Mouse (Mus musculus): ENCODE measurements around the gene Prrt1. TPM values are rescaled to one million over a fixed set of nuclear protein-coding genes. Genes with fewer than 3 reads are reported as not detected.

The Prrt1 gene
- polyA plus RNA-seq, 1 experiment from 2014 or later, result 0.16 TPM

- H3K27ac ChIP-seq, result no peak overlapping the region
- 96% methylated on average over 7 of the region's 7 CpGs for WGBS (ENCODE audit: missing documents)
- H3K4me3 ChIP-seq (ENCODE audit: inconsistent target), result no peak overlapping the region
- no peaks in the 10 kb centered on the region for H3K79me2 ChIP-seq (ENCODE audit: inconsistent target)
- peaks cover 40% of the 10 kb centered on the region; the same call in 1 of the 2 replicates for H3K36me3 ChIP-seq (ENCODE audit: inconsistent target)
Measured at GRCm38 (mm10) chr17:34655160-34655559, 25.8 kb downstream of the Prrt1 start.

GRCm38 (mm10) chr17:34655581-34655991, 26.3 kb downstream of the Prrt1 start:
- no peaks in the 10 kb centered on the region for H3K79me2 ChIP-seq (ENCODE audit: inconsistent target)
- H3K27ac ChIP-seq, result no peak overlapping the region
- H3K36me3 ChIP-seq (ENCODE audit: inconsistent target), result peaks cover 36% of the 10 kb centered on the region; the same call in 1 of the 2 replicates
- 85% methylated on average over 4 of the region's 4 CpGs for WGBS (ENCODE audit: missing documents)
- no peak overlapping the region for H3K4me3 ChIP-seq (ENCODE audit: inconsistent target)

DNA sequence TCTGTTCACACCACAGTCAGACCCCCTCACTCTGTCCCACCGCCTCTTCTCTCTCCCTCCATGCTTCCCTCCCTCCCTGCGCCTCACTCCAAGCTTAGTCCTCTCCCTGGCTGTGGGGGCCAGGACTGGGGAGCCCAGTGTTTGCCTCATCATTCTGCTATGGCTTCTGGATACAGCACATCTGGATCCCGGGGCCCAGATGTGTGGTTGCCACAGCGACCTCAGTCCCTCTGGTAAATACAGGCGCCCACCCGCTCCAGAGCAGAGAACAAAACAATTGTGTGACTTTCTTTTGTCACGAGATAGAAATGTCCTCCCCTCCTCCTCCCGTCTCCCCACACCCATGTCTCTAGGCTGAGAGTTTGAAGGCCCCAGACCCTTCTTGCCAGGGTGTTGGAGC, 27.3 kb downstream of the Prrt1 start:
- Histone ChIP-seq H3K4me3 (ENCODE audit: inconsistent target) (no peak overlapping the region), H3K79me2 (ENCODE audit: inconsistent target) (no peaks in the 10 kb centered on the region), H3K27ac (no peak overlapping the region), H3K36me3 (ENCODE audit: inconsistent target) (peaks cover 28% of the 10 kb centered on the region; the same call in 1 of the 2 replicates)
- WGBS (ENCODE audit: missing documents), result 77% methylated on average over 6 of the region's 8 CpGs

GRCm38 (mm10) chr17:34657271-34657670, 27.9 kb downstream of the Prrt1 start:
- Histone ChIP-seq H3K4me3 (ENCODE audit: inconsistent target) (no peak overlapping the region), H3K79me2 (ENCODE audit: inconsistent target) (no peaks in the 10 kb centered on the region), H3K27ac (no peak overlapping the region), H3K36me3 (ENCODE audit: inconsistent target) (peaks cover 22% of the 10 kb centered on the region; the same call in 1 of the 2 replicates)
- 32% methylated on average over 2 of the region's 2 CpGs for WGBS (ENCODE audit: missing documents)

- Histone ChIP-seq H3K4me3 (ENCODE audit: inconsistent target) (no peak overlapping the region), H3K79me2 (ENCODE audit: inconsistent target) (no peaks in the 10 kb centered on the region), H3K36me3 (ENCODE audit: inconsistent target) (peaks cover 13% of the 10 kb centered on the region; the same call in 1 of the 2 replicates), H3K27ac (no peak overlapping the region)
- WGBS (ENCODE audit: missing documents), result 31% methylated on average over 2 of the region's 2 CpGs
Measured at GRCm38 (mm10) chr17:34658145-34658544, 28.8 kb downstream of the Prrt1 start.

DNA sequence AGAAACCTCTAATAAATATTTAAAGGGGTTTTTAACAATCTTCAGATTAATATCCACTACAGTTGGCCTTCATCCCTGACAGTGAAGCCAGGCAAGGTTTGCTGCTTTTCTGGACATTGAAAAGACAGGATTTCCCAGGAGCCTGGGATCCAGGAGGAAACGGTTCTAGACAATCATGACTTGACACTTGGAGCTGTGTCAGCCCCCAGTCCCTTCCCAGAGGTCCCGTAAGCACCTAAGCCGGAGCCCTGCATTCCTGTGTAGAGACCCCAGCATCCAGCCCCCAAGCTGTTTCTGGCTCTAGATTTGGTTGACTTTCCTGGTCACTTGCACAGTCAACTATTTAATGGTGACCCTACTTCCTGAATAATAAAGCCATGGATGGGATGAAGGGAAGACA, 29.3 kb downstream of the Prrt1 start:
- peaks cover 8% of the 10 kb centered on the region; the same call in 1 of the 2 replicates for H3K36me3 ChIP-seq (ENCODE audit: inconsistent target)
- 87% methylated on average over 3 of the region's 3 CpGs for WGBS (ENCODE audit: missing documents)
- no peak overlapping the region for H3K27ac ChIP-seq
- H3K79me2 ChIP-seq (ENCODE audit: inconsistent target), result no peaks in the 10 kb centered on the region
- H3K4me3 ChIP-seq (ENCODE audit: inconsistent target), result no peak overlapping the region

- WGBS (ENCODE audit: missing documents), result 44% methylated on average over 12 of the region's 12 CpGs
- Histone ChIP-seq H3K79me2 (ENCODE audit: inconsistent target) (no peaks in the 10 kb centered on the region), H3K36me3 (ENCODE audit: inconsistent target) (peaks cover 4% of the 10 kb centered on the region; the same call in 1 of the 2 replicates), H3K4me3 (ENCODE audit: inconsistent target) (no peak overlapping the region), H3K27ac (no peak overlapping the region)
Measured at GRCm38 (mm10) chr17:34659181-34659896, 30.0 kb downstream of the Prrt1 start.

DNA sequence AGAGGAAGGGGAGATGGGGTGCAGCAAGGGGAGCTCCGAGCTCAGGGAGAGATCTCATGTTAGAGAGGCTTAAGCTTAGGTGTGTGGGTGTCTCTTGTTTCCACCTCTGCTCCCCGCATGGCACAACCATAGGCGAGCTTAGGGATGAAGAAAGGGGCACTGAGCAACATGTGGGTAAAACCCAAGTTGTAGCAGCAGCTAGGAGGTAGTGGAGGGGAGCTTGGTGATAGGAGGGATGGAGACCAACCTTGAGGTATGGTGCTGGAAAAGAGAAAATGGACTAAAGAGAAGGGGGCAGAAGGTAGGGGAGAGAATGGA, 30.5 kb downstream of the Prrt1 start:
- 66% methylated on average over 3 of the region's 3 CpGs for WGBS (ENCODE audit: missing documents)
- no peaks in the 10 kb centered on the region for H3K36me3 ChIP-seq (ENCODE audit: inconsistent target)

GRCm38 (mm10) chr17:34660259-34660820, 31.0 kb downstream of the Prrt1 start:
- H3K27ac ChIP-seq, result no peak overlapping the region
- H3K79me2 ChIP-seq (ENCODE audit: inconsistent target), result no peaks in the 10 kb centered on the region
- no peaks in the 10 kb centered on the region for H3K36me3 ChIP-seq (ENCODE audit: inconsistent target)
- no peak overlapping the region for H3K4me3 ChIP-seq (ENCODE audit: inconsistent target)
- WGBS (ENCODE audit: missing documents), result 34% methylated on average over 11 of the region's 11 CpGs

More for the DNA sequence above, 30.5 kb downstream of the Prrt1 start:
- H3K79me2 ChIP-seq (ENCODE audit: inconsistent target), result no peaks in the 10 kb centered on the region
- no peak overlapping the region for H3K4me3 ChIP-seq (ENCODE audit: inconsistent target)
- no peak overlapping the region for H3K27ac ChIP-seq

DNA sequence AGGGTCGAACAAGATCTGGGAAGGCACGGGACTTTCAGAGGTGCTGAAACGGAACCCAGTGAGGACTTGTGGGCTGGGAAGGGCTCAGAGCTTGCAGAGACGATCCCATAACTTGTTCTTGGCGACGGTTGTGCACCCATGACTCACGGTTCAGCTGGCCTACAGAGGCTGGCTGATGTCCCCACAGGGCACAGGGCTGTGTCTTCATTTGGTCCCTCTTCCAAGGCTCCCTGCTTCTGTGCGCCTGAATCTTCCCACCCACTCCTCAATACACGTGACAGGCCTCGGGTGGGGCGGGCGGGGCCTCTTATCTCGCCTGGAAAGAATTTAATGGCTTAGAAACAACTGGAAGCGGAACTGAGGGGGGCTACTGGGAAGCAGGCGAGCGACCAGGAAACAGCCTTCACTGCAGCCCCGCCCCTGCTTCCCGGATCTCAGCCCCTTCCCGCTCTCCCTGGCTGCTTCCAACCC, 31.8 kb downstream of the Prrt1 start:
- Histone ChIP-seq H3K4me3 (ENCODE audit: inconsistent target) (no peak overlapping the region), H3K79me2 (ENCODE audit: inconsistent target) (no peaks in the 10 kb centered on the region), H3K36me3 (ENCODE audit: inconsistent target) (no peaks in the 10 kb centered on the region), H3K27ac (no peak overlapping the region)
- 5% methylated on average over 19 of the region's 19 CpGs for WGBS (ENCODE audit: missing documents)

DNA sequence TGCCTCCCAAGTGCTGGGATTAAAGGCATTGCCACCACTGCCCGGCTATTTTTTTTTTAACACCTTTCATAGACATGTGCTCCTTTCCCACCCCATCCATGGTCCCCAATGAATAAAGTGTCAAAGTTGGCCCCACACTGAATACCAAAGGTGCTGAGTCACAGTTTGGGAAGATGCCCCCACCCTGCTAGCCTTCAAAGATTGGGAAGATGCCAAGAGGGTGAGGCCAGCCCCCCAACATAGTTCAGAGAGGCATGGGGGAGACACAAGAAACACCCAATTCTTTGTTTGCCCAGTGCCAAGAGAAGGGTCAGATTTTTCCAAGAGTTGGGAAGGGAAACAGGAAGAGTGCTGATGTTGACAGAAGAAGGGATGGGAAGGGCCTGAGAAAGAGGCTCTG, 33.1 kb downstream of the Prrt1 start:
- no peaks in the 10 kb centered on the region for H3K36me3 ChIP-seq (ENCODE audit: inconsistent target)
- WGBS (ENCODE audit: missing documents), result 83% methylated on average over 1 of the region's 1 CpGs
- H3K27ac ChIP-seq, result no peak overlapping the region
- no peaks in the 10 kb centered on the region for H3K79me2 ChIP-seq (ENCODE audit: inconsistent target)
- H3K4me3 ChIP-seq (ENCODE audit: inconsistent target), result no peak overlapping the region

- Histone ChIP-seq H3K79me2 (ENCODE audit: inconsistent target) (no peaks in the 10 kb centered on the region), H3K4me3 (ENCODE audit: inconsistent target) (no peak overlapping the region), H3K27ac (no peak overlapping the region), H3K36me3 (ENCODE audit: inconsistent target) (no peaks in the 10 kb centered on the region)
- 88% methylated on average over 8 of the region's 8 CpGs for WGBS (ENCODE audit: missing documents)
Measured at GRCm38 (mm10) chr17:34662978-34663377, 33.6 kb downstream of the Prrt1 start.

GRCm38 (mm10) chr17:34663558-34663957, 34.2 kb downstream of the Prrt1 start:
- H3K27ac ChIP-seq, result no peak overlapping the region
- H3K36me3 ChIP-seq (ENCODE audit: inconsistent target), result no peaks in the 10 kb centered on the region
- H3K79me2 ChIP-seq (ENCODE audit: inconsistent target), result no peaks in the 10 kb centered on the region
- WGBS (ENCODE audit: missing documents), result 18% methylated on average over 1 of the region's 1 CpGs
- H3K4me3 ChIP-seq (ENCODE audit: inconsistent target), result no peak overlapping the region

- Histone ChIP-seq H3K79me2 (ENCODE audit: inconsistent target) (no peaks in the 10 kb centered on the region), H3K36me3 (ENCODE audit: inconsistent target) (no peaks in the 10 kb centered on the region), H3K4me3 (ENCODE audit: inconsistent target) (no peak overlapping the region), H3K27ac (no peak overlapping the region)
- WGBS (ENCODE audit: missing documents), result 77% methylated on average over 7 of the region's 7 CpGs
Measured at GRCm38 (mm10) chr17:34664472-34664871, 35.1 kb downstream of the Prrt1 start.

- WGBS (ENCODE audit: missing documents), result 65% methylated on average over 6 of the region's 7 CpGs
- Histone ChIP-seq H3K79me2 (ENCODE audit: inconsistent target) (no peaks in the 10 kb centered on the region), H3K36me3 (ENCODE audit: inconsistent target) (no peaks in the 10 kb centered on the region), H3K27ac (no peak within 1 kb of the TSS), H3K4me3 (ENCODE audit: inconsistent target) (no peak within 1 kb of the TSS)
Measured at GRCm38 (mm10) chr17:34670235-34670634, 40.9 kb downstream of the Prrt1 start, which contains the start of gene Tnxb. Gene Tnxb (plus strand): TSS chr17:34670535.
